In genomic region chr8:109436830-109437567, GRCm38 (mm10) we compare ENCODE assay signal across 10 mouse cellular contexts. TPM values are rescaled to one million over a fixed set of nuclear protein-coding genes. Genes with fewer than 3 reads are reported as not detected.
DNase-seq lines count a peak whose midpoint lies in the region; ATAC-seq lines count a peak whose summit lies in the region.
"Had no signal": no experiment of that assay in that cellular context is flagged by ENCODE, and none has a peak within 500 bp of the region (broad histone marks: within the 10 kb centered on the region; RNA-seq: fewer than 3 reads in every experiment).

No protein-coding gene starts in this region.

- WGBS in heart, embryonic 11.5 days (ENCODE audit: insufficient replicate concordance) = 53% methylated on average over 19 of the region's 19 CpGs
- WGBS in forebrain, embryonic 13.5 days = 6% methylated on average over 19 of the region's 19 CpGs
- 5% methylated on average over 19 of the region's 19 CpGs for WGBS in midbrain, embryonic 14.5 days

- ATAC-seq in heart, embryonic 11.5 days (replicated peaks; ENCODE audit: insufficient number of reproducible peaks, low FRiP score, low TSS enrichment) = no peak
- ATAC-seq in forebrain, embryonic 13.5 days = peak; percentile 90
- peak; percentile 70; the same call in 1 of the 2 replicates for ATAC-seq in midbrain, embryonic 14.5 days (ENCODE audit: low FRiP score, low TSS enrichment)
- ATAC-seq in granulocyte monocyte progenitor cell, adult 5-6 weeks (replicated peaks; ENCODE audit: poor library complexity, severe bottlenecking) = no peak
- no peak for ATAC-seq in erythroblast, adult 5-6 weeks (replicated peaks; ENCODE audit: low FRiP score, poor library complexity, severe bottlenecking)

- H3K9me3 ChIP-seq in heart, embryonic 11.5 days (replicated peaks; ENCODE audit: control insufficient read depth, low read length) = no peaks in the 10 kb centered on the region
- no peaks in the 10 kb centered on the region for H3K9me3 ChIP-seq in forebrain, embryonic 13.5 days (replicated peaks)
- no peaks in the 10 kb centered on the region for H3K9me3 ChIP-seq in midbrain, embryonic 14.5 days (ENCODE audit: control insufficient read depth, low read length)

- no peaks in the 10 kb centered on the region for H3K4me1 ChIP-seq in heart, embryonic 11.5 days (ENCODE audit: control insufficient read depth, insufficient read depth, low read length)
- peaks cover 16% of the 10 kb centered on the region for H3K4me1 ChIP-seq in forebrain, embryonic 13.5 days
- 0 out of 2 replicates have a peak, but pooled peaks cover 2% of the 10 kb centered on the region for H3K4me1 ChIP-seq in midbrain, embryonic 14.5 days (ENCODE audit: control insufficient read depth, insufficient read depth, low read length)

- H3K27ac ChIP-seq in heart, embryonic 11.5 days (ENCODE audit: low read depth, low read length) = no peak overlapping the region
- peak overlapping the region; percentile 88 for H3K27ac ChIP-seq in forebrain, embryonic 13.5 days
- peak overlapping the region; percentile 85 for H3K27ac ChIP-seq in midbrain, embryonic 14.5 days (replicated peaks; ENCODE audit: low read depth, low read length)
- H3K27ac ChIP-seq: macrophage had no signal

- H3K36me3 ChIP-seq in heart, embryonic 11.5 days (ENCODE audit: control insufficient read depth, insufficient read depth, low read length) = no peaks in the 10 kb centered on the region
- H3K36me3 ChIP-seq in forebrain, embryonic 13.5 days (ENCODE audit: poor library complexity, severe bottlenecking) = no peaks in the 10 kb centered on the region
- no peaks in the 10 kb centered on the region for H3K36me3 ChIP-seq in midbrain, embryonic 14.5 days (ENCODE audit: control insufficient read depth, insufficient read depth, low read length)
- H3K36me3 ChIP-seq: G1E had no signal

- no peaks in the 10 kb centered on the region for H3K27me3 ChIP-seq in heart, embryonic 11.5 days (ENCODE audit: control insufficient read depth, insufficient read depth, low read length)
- no peaks in the 10 kb centered on the region for H3K27me3 ChIP-seq in forebrain, embryonic 13.5 days
- no peaks in the 10 kb centered on the region for H3K27me3 ChIP-seq in midbrain, embryonic 14.5 days (ENCODE audit: control insufficient read depth, insufficient read depth, low read length)

- no peak for DNase-seq in heart, postnatal 36 days
- DNase-seq in Muller cell, postnatal 12 days (ENCODE audit: inconsistent ontology term) = peak; percentile 63
- peak; percentile 69 for DNase-seq in kidney, postnatal 10 days
- DNase-seq in midbrain, embryonic 14.5 days = peak; percentile 87

- H3K9ac ChIP-seq in heart, embryonic 11.5 days (ENCODE audit: low read depth, low read length) = no peak overlapping the region
- peak overlapping the region; percentile 30 for H3K9ac ChIP-seq in forebrain, embryonic 13.5 days
- peak overlapping the region; percentile 2; the same call in 1 of the 2 replicates for H3K9ac ChIP-seq in midbrain, embryonic 14.5 days (replicated peaks; ENCODE audit: low read length)

- H3K4me2 ChIP-seq in heart, embryonic 11.5 days = peak overlapping the region; percentile 39
- peak overlapping the region; percentile 51 for H3K4me2 ChIP-seq in forebrain, embryonic 13.5 days
- peak overlapping the region; percentile 45 for H3K4me2 ChIP-seq in midbrain, embryonic 14.5 days (ENCODE audit: low read length)

- intact Hi-C loops in heart, postnatal 36 days (cut with DNase I) = no loop called here

- no peak overlapping the region for H3K4me3 ChIP-seq in heart, embryonic 11.5 days (ENCODE audit: low read depth, low read length)
- peak overlapping the region; percentile 12 for H3K4me3 ChIP-seq in forebrain, embryonic 13.5 days
- H3K4me3 ChIP-seq in midbrain, embryonic 14.5 days (replicated peaks; ENCODE audit: low read depth, low read length) = no peak overlapping the region

RNA-seq across cellular contexts. Expression of gene Pmfbp1, which starts 56.8 kb away (rescaled TPM):
- 0.10 and 0.28 TPM in 2 replicates for polyA plus RNA-seq in heart, embryonic 11.5 days (2014; fragmentation: Nextera tagmentation; extraction: Ambion mirVana)
- not detected for total RNA-seq in heart, postnatal 36 days (2021)
- 0.32 and 0.44 TPM in 2 replicates for polyA plus RNA-seq in forebrain, embryonic 13.5 days (2015; fragmentation: Nextera tagmentation; extraction: Ambion mirVana)
- polyA plus RNA-seq in midbrain, embryonic 14.5 days (2014; fragmentation: Nextera tagmentation; extraction: Ambion mirVana) = 3.3 and 3.5 TPM in 2 replicates
- total RNA-seq in granulocyte monocyte progenitor cell, adult 5-6 weeks (2014; fragmentation: Nextera tagmentation) = not detected in 2 replicates
- total RNA-seq in granulocyte monocyte progenitor cell, adult 5-6 weeks (2017) = not detected in 2 replicates
- not detected in 2 replicates for total RNA-seq in erythroblast, adult 5-6 weeks (2015; ENCODE audit: low replicate concordance)
- not detected in 2 replicates for total RNA-seq in erythroblast, adult 5-6 weeks (2017; ENCODE audit: low replicate concordance)
- polyA plus RNA-seq: G1E, macrophage had no signal

Comparison
In these comparisons a context has a peak if more than half of its experiments do, and no peak if none do; other contexts are left out.
1. ATAC-seq: peak in forebrain, embryonic 13.5 days (single experiment) and midbrain, embryonic 14.5 days (single experiment); none in heart, embryonic 11.5 days (single experiment), granulocyte monocyte progenitor cell, adult 5-6 weeks (single experiment) and erythroblast, adult 5-6 weeks (single experiment).
2. DNase-seq: peak in Muller cell, postnatal 12 days (single experiment), kidney, postnatal 10 days (single experiment) and midbrain, embryonic 14.5 days (single experiment); none in heart, postnatal 36 days (0 of 2).
3. Peak in every context shown above with its lines, with median percentiles within 50 percentile points of each other: H3K4me2 ChIP-seq.